ENCODE assay signal across 23 mouse cellular contexts in the genomic region with DNA sequence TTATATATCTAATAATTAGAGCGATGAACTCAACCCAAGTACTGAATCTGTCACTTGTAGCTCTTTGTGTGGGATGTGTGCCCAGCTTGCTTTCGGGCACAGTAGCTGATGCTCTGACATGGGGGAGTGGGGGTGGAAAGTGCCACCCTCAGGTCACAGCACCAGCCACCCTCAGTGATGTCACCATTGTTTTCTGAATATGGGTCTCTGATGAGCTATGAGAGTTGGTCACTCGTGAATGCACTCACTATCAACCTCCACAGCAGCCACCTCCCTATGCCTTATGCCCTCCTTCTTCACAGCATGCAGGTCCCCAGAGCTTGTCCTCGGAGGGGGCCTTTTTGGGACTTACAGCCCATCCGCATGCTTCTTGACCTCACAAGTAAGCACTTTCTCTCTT.
A peak's percentile ranks its signal among the peaks of the same experiment; 100 is the strongest.
DNase-seq lines count a peak whose midpoint lies in the region; ATAC-seq lines count a peak whose summit lies in the region.
"Had no signal": no experiment of that assay in that cellular context is flagged by ENCODE, and none has a peak within 500 bp of the region (broad histone marks: within the 10 kb centered on the region; RNA-seq: fewer than 3 reads in every experiment).

No protein-coding gene starts in this region.

- no peak for ATAC-seq in forebrain, embryonic 14.5 days
- ATAC-seq: activated CD4-positive, CD25-positive, alpha-beta regulatory T cell, adult 4 months; CD4-positive, CD25-positive, alpha-beta regulatory T cell, adult 4 months; Patski had no signal

- no peak overlapping the region for H3K9ac ChIP-seq in forebrain, embryonic 14.5 days (ENCODE audit: low read length)

- no peaks in the 10 kb centered on the region for H3K36me3 ChIP-seq in heart, embryonic 10.5 days
- H3K36me3 ChIP-seq in forebrain, embryonic 14.5 days (ENCODE audit: control insufficient read depth, insufficient read depth, low read length): no peaks in the 10 kb centered on the region
- H3K36me3 ChIP-seq in forebrain, embryonic 10.5 days (replicated peaks): no peaks in the 10 kb centered on the region
- H3K36me3 ChIP-seq: G1E had no signal

- WGBS in heart, embryonic 10.5 days: 77% methylated on average over 5 of the region's 5 CpGs
- whole genome bisulfite sequencing in forebrain, embryonic 14.5 days: 75% methylated on average over 5 of the region's 5 CpGs
- WGBS in forebrain, embryonic 10.5 days: 83% methylated on average over 5 of the region's 5 CpGs

- no peak overlapping the region for H3K4me3 ChIP-seq in heart, embryonic 10.5 days
- H3K4me3 ChIP-seq in forebrain, embryonic 14.5 days (ENCODE audit: low read depth, low read length): no peak overlapping the region
- H3K4me3 ChIP-seq in forebrain, embryonic 10.5 days: no peak overlapping the region

- no peaks in the 10 kb centered on the region for H3K9me3 ChIP-seq in heart, embryonic 10.5 days
- no peaks in the 10 kb centered on the region for H3K9me3 ChIP-seq in forebrain, embryonic 14.5 days (replicated peaks; ENCODE audit: control insufficient read depth, low read length)
- H3K9me3 ChIP-seq in forebrain, embryonic 10.5 days: no peaks in the 10 kb centered on the region

- DNase-seq in heart, embryonic 10.5 days (ENCODE audit: low spot score): no peak
- DNase-seq in heart, postnatal 36 days: no peak
- peak; percentile 50 for DNase-seq in retina, postnatal 1 day
- no peak for DNase-seq in retina, embryonic 14.5 days (ENCODE audit: low spot score)
- DNase-seq in Muller cell, postnatal 12 days (ENCODE audit: inconsistent ontology term): peak; percentile 51
- peak; percentile 11 for DNase-seq in brain, adult 2 months (ENCODE audit: low read depth, low spot score)
- DNase-seq in forebrain, embryonic 14.5 days (ENCODE audit: low spot score): no peak
- DNase-seq in forebrain, embryonic 10.5 days (ENCODE audit: extremely low spot score, low spot score): no peak
- DNase-seq: adrenal gland, adult 2 months; adrenal gland, adult 8-10 months; adrenal gland, postnatal 10 days; adrenal gland, postnatal 14 days; adrenal gland, postnatal 25 days; adrenal gland, postnatal 36 days; B cell, adult 2 months; cerebellum, adult 11 months; cerebellum, adult 11-12 months; cerebellum, adult 18-20 months; cerebellum, adult 2 months had no signal

- H3K27ac ChIP-seq in heart, embryonic 10.5 days: peak overlapping the region; percentile 6; the same call in 1 of the 2 replicates
- H3K27ac ChIP-seq in forebrain, embryonic 14.5 days (ENCODE audit: low read depth, low read length): no peak overlapping the region
- H3K27ac ChIP-seq in forebrain, embryonic 10.5 days: no peak overlapping the region

- H3K27me3 ChIP-seq in heart, embryonic 10.5 days (ENCODE audit: insufficient read depth, poor library complexity, severe bottlenecking): no peaks in the 10 kb centered on the region
- no peaks in the 10 kb centered on the region for H3K27me3 ChIP-seq in forebrain, embryonic 14.5 days (replicated peaks; ENCODE audit: control insufficient read depth, insufficient read depth, low read length)
- no peaks in the 10 kb centered on the region for H3K27me3 ChIP-seq in forebrain, embryonic 10.5 days (ENCODE audit: poor library complexity, severe bottlenecking)
- H3K27me3 ChIP-seq: Patski had no signal

- 0 out of 2 replicates have a peak, but pooled peaks cover 8% of the 10 kb centered on the region for H3K4me1 ChIP-seq in heart, embryonic 10.5 days
- no peaks in the 10 kb centered on the region for H3K4me1 ChIP-seq in forebrain, embryonic 14.5 days (ENCODE audit: control insufficient read depth, insufficient read depth, low read length)
- H3K4me1 ChIP-seq in forebrain, embryonic 10.5 days: peaks cover 11% of the 10 kb centered on the region; the same call in 1 of the 2 replicates

- no peak overlapping the region for H3K4me2 ChIP-seq in forebrain, embryonic 14.5 days (ENCODE audit: low read length)

- intact Hi-C loops in heart, postnatal 36 days (cut with DNase I): no loop called here

Comparison
In these comparisons a context has a peak if more than half of its experiments do, and no peak if none do; other contexts are left out.
1. DNase-seq: peak in retina, postnatal 1 day (single experiment), Muller cell, postnatal 12 days (single experiment) and brain, adult 2 months (single experiment); none in heart, embryonic 10.5 days (single experiment), heart, postnatal 36 days (0 of 2), retina, embryonic 14.5 days (single experiment), forebrain, embryonic 14.5 days (single experiment) and forebrain, embryonic 10.5 days (single experiment).